Mouse (Mus musculus): ENCODE measurements around the gene Spag16.
"Not testable (repeated sequence)": the region's sequence is repeated elsewhere in the genome, so short reads cannot be mapped to it uniquely, and the experiment has no call there.

The Spag16 gene

DNA sequence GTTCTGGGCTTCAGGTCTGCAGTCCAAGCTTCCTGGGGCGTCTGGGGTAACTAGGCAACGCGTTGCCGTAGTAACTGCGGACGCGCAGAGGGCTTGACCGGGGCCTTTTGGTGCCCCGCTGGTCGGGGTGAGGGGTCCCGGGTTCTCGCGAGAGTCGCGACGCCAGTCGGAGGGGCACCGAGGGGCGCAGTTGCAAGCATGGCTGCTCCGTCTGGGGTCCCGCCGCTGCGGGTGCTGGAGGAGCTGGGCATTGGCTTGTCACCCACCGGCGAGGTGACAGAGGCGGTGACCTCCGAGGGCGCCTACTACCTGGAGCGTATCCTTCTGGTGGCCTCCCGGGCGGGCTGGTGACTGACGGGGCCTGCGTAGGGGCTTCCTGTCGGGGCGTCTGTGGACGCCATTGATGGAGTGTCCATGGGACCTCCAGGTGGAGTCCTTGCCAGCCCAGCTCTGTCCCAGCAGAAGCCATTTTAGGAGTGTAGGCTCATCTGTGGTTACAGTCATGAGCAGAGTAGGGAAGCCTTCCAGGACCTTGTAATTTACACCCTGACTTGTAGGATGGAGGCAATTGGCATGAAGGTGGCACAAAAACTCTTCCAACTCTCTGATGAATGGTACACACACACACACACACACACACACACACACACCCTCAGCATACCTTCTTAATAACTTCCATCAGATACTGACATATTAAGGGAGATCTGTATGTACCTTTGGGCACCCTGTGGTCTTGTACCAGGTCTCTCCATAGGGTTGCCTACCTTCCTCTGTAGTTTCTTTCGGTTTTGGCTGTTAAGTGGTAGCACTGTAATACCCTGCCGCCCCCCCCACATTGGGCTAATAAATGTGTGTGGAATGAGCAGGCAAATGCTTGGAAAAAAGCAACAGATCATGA lies at the start of gene Spag16:
Spag16 (plus strand) TSS at position 165 of the 898 bp plus-strand sequence.
- DNase-seq = peak; percentile 33

DNA sequence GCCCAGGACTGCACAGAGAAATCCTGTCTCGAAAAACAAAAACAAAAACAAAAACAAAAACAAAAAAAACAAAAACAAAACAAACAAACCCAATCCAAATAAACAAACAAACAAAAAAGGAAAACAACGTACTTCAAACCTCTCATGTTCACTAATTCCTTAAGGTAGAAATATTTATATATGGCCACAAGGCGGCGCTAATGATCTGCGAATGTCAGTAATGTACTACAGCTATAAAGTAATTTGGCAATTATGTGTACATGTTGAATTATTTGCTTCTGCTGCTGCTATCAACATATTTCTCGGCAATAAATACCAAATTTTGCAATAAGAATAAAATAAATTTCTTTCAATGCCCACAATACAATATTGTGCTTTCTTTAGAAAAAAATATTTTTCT lies 41.6 kb upstream of the Spag16 start:
- DNase-seq = peak; percentile 67

DNA sequence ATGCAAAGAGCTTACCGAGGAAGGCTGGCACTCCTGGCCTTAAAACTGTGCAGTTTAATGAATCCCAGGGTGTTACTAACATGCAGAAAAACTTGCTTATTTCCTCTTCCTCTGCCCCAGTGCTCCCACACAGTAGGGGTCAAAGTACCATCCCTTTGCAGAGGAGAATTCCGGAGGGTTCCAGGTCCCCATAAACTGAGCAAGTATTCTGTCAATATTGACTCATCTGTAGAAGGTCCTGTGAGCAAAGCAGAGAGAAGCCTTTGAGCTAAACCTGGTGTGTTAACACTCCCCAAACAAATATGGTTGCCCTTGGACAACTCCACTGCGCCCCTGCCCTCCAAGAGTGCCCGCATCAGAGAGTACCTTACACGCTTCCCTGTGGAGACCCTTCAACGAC lies 40.1 kb upstream of the Spag16 start:
- no peak for DNase-seq

GRCm38 (mm10) chr1:69787379-69787778 lies 39.4 kb upstream of the Spag16 start:
- DNase-seq = no peak

GRCm38 (mm10) chr1:69790337-69791250 lies 36.2 kb upstream of the Spag16 start:
- DNase-seq = peak; percentile 68

DNA sequence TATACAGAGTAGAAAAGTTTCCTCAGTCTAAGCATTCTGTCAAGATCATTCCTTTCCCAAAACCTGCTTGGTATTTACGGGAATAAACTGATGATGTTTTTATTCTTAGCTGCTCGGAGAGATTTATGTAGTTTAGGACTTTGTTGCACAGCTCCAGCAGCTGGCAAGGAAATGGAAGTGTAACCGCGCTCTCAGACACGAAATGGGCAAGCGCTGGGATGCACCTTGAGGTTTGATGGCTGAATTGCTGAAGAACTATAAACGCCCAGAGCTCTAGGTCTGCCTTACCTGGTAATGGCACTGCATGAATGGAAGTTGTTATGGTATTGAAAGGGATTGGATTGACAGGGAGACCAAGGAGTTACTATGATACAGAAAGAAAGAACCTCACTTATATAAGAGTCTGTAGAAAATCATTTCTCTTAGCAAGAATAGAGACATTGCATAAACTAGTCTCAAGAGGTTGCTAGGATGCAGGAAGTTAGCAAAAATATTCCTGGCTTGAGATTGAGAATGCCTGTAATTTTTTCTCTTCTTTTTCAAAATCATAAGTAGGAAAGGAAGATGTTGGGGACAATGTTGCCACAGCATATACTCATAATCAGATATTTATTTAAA lies 27.7 kb upstream of the Spag16 start:
- no peak for DNase-seq

DNA sequence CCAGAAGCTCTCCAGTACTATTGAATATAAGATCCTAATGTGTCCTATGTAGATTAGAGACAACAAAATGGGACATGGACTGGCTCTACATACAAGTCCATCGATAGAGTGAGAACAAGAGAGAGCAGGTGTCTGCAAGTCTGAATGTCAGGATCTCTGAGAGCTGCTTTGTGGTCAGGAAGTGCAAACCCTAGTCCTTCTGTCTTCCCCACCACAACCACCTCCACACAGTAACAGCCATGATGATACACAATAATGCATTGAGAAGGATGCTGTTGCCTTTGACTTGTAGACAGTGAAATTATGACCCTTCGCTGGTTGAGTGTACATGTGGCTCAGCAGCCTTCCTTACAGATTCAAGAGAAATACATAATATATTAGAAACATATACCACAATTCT lies 16.6 kb upstream of the Spag16 start:
- DNase-seq = no peak

DNA sequence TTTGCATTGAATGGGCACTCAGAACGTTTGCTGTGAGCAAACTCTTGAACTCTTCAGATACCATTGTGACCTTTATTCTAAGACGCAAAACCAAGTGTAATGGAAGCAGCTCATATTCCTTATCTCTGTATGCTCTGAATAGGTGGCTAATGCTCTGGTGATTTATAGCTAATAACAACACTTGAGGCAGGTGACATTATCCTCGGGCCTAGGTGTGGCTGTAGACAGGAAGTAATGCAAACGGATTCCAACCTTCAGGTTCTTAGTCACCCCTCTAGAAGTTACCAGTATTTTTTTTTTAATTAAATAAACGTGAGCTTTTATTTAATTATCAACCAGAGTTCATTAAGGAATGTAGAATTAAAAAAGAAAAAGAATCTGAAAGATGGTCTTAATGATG lies 1.1 kb upstream of the Spag16 start:
- not testable (repeated sequence) for DNase-seq

- DNase-seq = no peak
Measured at GRCm38 (mm10) chr1:69828872-69829479, 2.2 kb downstream of the Spag16 start.

DNA sequence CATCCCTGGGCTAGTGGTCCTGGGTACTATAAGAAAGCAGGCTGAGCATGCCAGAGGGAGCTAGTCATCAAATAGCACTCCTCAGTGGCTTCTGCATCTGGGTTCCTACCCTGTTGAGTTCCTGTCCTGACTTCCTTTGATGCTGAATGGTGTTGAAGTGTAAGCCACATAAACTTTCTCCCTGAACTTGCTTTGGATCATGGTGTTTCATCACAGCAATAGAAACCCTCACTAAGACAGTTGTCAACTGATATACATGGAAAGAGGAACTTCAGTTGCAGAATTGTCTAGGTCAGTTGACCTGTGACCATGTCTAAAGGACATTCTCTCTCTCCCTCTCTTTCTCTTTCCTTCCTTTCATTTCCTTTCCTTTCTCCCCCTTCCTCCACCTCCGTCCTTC lies 3.8 kb downstream of the Spag16 start:
- DNase-seq = no peak

- DNase-seq = no peak
Measured at GRCm38 (mm10) chr1:69831002-69831401, 4.2 kb downstream of the Spag16 start.

GRCm38 (mm10) chr1:69833476-69833875 lies 6.7 kb downstream of the Spag16 start:
- not testable (repeated sequence) for DNase-seq

GRCm38 (mm10) chr1:69853436-69853835 lies 26.7 kb downstream of the Spag16 start:
- no peak for DNase-seq

GRCm38 (mm10) chr1:69867776-69868175 lies 41.0 kb downstream of the Spag16 start:
- DNase-seq = no peak

DNA sequence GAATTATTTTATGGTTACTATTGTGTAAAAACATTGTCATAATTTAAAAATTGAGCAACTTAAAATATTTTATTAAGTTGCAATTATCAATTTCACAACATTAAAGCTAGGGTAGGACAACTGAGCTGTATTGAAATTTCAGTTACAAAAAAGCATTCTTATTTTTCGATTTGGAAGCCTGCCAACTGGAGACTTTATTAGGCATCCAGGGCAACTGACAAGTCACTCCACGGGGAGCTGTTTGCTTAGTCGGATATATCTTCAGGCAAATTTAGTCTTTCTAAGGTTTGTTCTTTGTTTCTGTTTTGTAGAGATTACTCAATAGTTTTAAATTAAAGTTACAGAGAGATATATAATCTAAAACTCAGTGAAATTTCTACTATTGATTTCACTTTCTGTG lies 129.8 kb downstream of the Spag16 start:
- DNase-seq = no peak

GRCm38 (mm10) chr1:69996874-69997273 lies 170.1 kb downstream of the Spag16 start:
- DNase-seq = no peak

- DNase-seq = no peak
Measured at GRCm38 (mm10) chr1:70012991-70013390, 186.2 kb downstream of the Spag16 start.

GRCm38 (mm10) chr1:70037384-70037783 lies 210.6 kb downstream of the Spag16 start:
- no peak for DNase-seq

DNA sequence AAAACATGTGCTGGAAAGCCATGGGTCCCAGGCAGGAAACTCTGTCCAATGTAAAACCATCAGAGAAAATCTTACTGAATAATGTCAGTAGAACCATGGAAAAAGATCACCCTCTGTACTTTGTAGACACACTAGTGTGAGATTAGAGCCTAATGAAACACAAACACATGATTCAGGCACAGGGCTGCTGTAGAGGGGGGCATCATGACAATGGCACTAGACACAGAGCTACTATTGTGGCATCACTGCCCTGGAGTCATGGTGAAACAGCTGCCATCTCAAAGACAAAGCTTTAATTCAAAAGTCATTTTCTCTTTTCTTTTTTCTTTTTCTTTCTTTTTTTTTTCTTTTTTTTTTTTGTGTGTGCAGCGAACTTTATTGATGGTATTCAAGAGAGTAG lies 240.6 kb downstream of the Spag16 start:
- no peak for DNase-seq

- DNase-seq = no peak
Measured at GRCm38 (mm10) chr1:70073440-70073839, 246.7 kb downstream of the Spag16 start.

- DNase-seq = no peak
Measured at GRCm38 (mm10) chr1:70078806-70079205, 252.0 kb downstream of the Spag16 start.

GRCm38 (mm10) chr1:70082208-70082878 lies 255.6 kb downstream of the Spag16 start:
- DNase-seq = no peak

Measured in right cerebral cortex, postnatal 14 days (tissue).